Mouse (Mus musculus): ENCODE measurements around the gene Dnajc17. TPM values are rescaled to one million over a fixed set of nuclear protein-coding genes. Genes with fewer than 3 reads are reported as not detected.

The Dnajc17 gene
- polyA plus RNA-seq, 2 experiments: 5.4 to 9.5 TPM

DNA sequence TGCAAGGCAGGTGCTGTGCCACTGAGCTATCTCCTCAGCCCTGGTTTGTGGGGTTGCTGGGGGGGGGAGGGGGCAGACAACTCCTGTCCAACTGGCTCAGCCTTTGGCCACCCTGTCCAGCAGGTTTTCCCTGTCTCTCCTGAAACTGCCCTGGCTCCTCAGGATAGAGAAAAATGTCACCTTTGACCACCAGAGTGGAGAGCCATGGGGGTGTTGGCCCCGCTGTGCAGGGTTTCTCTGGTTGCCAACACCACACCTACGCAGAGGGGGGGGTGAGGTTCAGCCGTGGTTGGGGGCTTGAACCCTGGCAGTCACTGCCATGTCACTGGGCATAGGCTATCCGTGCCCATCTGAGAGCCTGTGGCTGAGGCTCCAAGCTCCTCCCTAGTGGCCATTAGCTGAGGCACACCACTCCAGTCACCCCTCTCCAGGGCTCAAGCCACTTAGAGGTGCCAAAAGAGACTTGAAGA lies 41.0 kb upstream of the Dnajc17 start:
- Histone ChIP-seq H3K27ac (no peak overlapping the region), H3K27me3 (ENCODE audit: control insufficient read depth, insufficient read depth, low read length) (no peaks in the 10 kb centered on the region; the same call in 1 of the 2 replicates), H3K4me3 (ENCODE audit: insufficient read depth in 1 of 2, low read depth in 2 of 2, low read length in 2 of 2) (no peak overlapping the region), H3K36me3 (replicated peaks; ENCODE audit: control insufficient read depth, insufficient read depth, low read depth) (no peaks in the 10 kb centered on the region), H3K9ac (replicated peaks) (no peak overlapping the region), H3K9me3 (ENCODE audit: control insufficient read depth, low read length) (no peaks in the 10 kb centered on the region), H3K4me1 (replicated peaks; ENCODE audit: control insufficient read depth in 2 of 2, insufficient read depth in 2 of 2, low read length in 1 of 2) (peaks cover 6% of the 10 kb centered on the region in 2 experiments; a peak in 3 of 4 replicates), H3K4me2 (ENCODE audit: low read depth) (no peak overlapping the region)
- DNase-seq (ENCODE audit: low read depth in 3 of 3, low spot score in 3 of 3) (no peak), ATAC-seq (ENCODE audit: insufficient read depth) (no peak)
- 52% methylated on average over 4 of the region's 4 CpGs for WGBS (ENCODE audit: insufficient replicate concordance)
- TF ChIP-seq EP300 (IDR thresholded peaks at IDR 0.05; ENCODE audit: low read depth) (no peak), CTCF (IDR thresholded peaks at IDR 0.05; ENCODE audit: low read depth) (no peak)

DNA sequence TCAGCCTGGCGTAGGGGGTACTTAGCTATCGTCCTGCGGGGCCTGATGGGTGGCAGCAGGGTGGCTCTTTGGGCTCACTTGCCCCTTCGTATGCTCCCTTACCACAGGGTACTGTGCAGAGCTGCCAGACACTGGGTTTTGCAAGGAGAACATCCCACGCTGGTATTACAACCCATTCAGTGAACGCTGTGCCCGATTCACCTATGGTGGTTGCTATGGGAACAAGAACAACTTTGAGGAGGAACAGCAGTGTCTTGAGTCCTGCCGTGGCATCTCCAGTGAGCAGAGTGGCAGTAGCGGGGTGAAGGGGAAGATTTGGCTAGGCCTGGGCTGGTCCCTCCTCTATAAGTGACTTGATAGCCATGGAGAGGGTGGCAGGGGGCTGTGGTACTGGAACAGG lies 39.3 kb upstream of the Dnajc17 start:
- no peak for DNase-seq (ENCODE audit: low read depth in 3 of 3, low spot score in 3 of 3)
- WGBS (ENCODE audit: insufficient replicate concordance): 69% methylated on average over 9 of the region's 9 CpGs
- H3K9me3 ChIP-seq (ENCODE audit: control insufficient read depth, low read length): no peaks in the 10 kb centered on the region
- H3K4me2 ChIP-seq (ENCODE audit: low read depth): no peak overlapping the region
- no peaks in the 10 kb centered on the region for H3K36me3 ChIP-seq (replicated peaks; ENCODE audit: control insufficient read depth, insufficient read depth, low read depth)
- no peak for ATAC-seq (ENCODE audit: insufficient read depth)
- H3K27ac ChIP-seq: no peak overlapping the region
- peaks cover 6% of the 10 kb centered on the region in 2 experiments; a peak in 3 of 4 replicates for H3K4me1 ChIP-seq (replicated peaks; ENCODE audit: control insufficient read depth in 2 of 2, insufficient read depth in 2 of 2, low read length in 1 of 2)
- no peak overlapping the region for H3K4me3 ChIP-seq (ENCODE audit: insufficient read depth in 1 of 2, low read depth in 2 of 2, low read length in 2 of 2)
- TF ChIP-seq CTCF (IDR thresholded peaks at IDR 0.05; ENCODE audit: low read depth) (no peak), EP300 (IDR thresholded peaks at IDR 0.05; ENCODE audit: low read depth) (no peak)
- no peaks in the 10 kb centered on the region for H3K27me3 ChIP-seq (ENCODE audit: control insufficient read depth, insufficient read depth, low read length)
- no peak overlapping the region for H3K9ac ChIP-seq (replicated peaks)

DNA sequence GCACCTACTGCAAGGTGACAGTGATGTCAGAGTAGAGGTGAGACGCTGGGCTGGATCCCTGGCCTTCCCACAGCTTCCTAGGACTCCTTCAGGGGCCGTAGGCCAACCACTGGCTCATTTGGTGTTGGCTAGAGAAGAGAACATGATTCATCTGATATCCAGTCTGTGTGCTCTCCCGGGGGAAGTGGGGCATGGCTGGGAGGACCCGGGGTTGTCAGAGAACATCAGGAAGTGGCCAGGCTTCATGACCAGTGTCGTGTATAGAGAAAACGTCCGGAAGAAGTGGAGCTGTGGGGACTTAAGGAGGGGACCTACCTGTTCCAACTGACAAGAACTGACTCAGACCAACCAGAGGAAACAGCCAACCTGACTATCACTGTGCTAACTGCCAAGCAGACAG lies 36.7 kb upstream of the Dnajc17 start:
- TF ChIP-seq CTCF (IDR thresholded peaks at IDR 0.05; ENCODE audit: low read depth) (no peak), EP300 (IDR thresholded peaks at IDR 0.05; ENCODE audit: low read depth) (no peak)
- Histone ChIP-seq H3K4me3 (ENCODE audit: insufficient read depth in 1 of 2, low read depth in 2 of 2, low read length in 2 of 2) (no peak overlapping the region), H3K4me1 (replicated peaks; ENCODE audit: control insufficient read depth in 2 of 2, insufficient read depth in 2 of 2, low read length in 1 of 2) (no peaks in the 10 kb centered on the region), H3K27me3 (ENCODE audit: control insufficient read depth, insufficient read depth, low read length) (no peaks in the 10 kb centered on the region; the same call in 1 of the 2 replicates), H3K36me3 (replicated peaks; ENCODE audit: control insufficient read depth, insufficient read depth, low read depth) (no peaks in the 10 kb centered on the region), H3K9me3 (ENCODE audit: control insufficient read depth, low read length) (no peaks in the 10 kb centered on the region), H3K27ac (no peak overlapping the region), H3K9ac (replicated peaks) (no peak overlapping the region), H3K4me2 (ENCODE audit: low read depth) (no peak overlapping the region)
- WGBS (ENCODE audit: insufficient replicate concordance): 46% methylated on average over 7 of the region's 7 CpGs
- DNase-seq (ENCODE audit: low read depth in 3 of 3, low spot score in 3 of 3) (no peak), ATAC-seq (ENCODE audit: insufficient read depth) (no peak)

DNA sequence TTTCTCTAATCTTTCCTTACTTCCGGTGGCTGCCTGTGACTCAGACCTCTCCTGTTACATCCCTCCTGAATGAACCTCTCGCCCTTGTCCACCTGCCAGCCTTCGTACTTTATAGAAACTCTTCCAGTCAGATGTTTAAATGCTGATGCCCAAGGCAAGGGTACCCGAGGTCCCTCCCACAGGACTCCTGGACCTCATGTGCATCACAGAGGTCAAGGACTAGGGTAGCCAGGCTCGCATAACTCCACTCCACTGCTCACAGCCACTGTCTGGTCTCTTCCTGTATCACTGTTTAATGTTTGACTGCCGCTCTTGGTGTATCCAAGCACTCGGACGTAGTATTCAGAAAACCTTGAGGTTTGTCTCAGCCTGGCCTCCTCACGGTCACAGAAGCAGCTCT lies 34.0 kb upstream of the Dnajc17 start:
- no peak for ATAC-seq (ENCODE audit: insufficient read depth)

DNA sequence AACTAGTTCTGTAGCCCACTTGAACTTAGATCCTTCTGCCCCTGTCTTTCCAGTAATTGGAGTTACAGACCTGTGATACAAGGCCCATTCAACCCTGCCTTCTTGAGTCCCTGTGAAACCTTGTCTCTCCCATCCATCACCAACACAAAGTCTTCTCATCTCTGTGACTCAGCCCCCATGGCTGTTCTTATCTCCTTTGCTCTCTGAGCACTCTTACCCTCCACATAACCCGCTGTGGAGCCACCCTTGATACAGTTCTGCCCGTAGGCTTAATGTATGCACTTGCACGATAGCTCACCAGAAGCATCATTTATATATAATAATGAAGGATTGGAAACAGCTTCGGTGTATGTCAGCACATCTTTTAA lies 32.2 kb upstream of the Dnajc17 start:
- TF ChIP-seq EP300 (IDR thresholded peaks at IDR 0.05; ENCODE audit: low read depth) (no peak), CTCF (IDR thresholded peaks at IDR 0.05; ENCODE audit: low read depth) (no peak)
- Histone ChIP-seq H3K36me3 (replicated peaks; ENCODE audit: control insufficient read depth, insufficient read depth, low read depth) (no peaks in the 10 kb centered on the region), H3K4me2 (ENCODE audit: low read depth) (no peak overlapping the region), H3K9me3 (ENCODE audit: control insufficient read depth, low read length) (no peaks in the 10 kb centered on the region), H3K27me3 (ENCODE audit: control insufficient read depth, insufficient read depth, low read length) (peaks cover 35% of the 10 kb centered on the region), H3K27ac (no peak overlapping the region), H3K4me1 (replicated peaks; ENCODE audit: control insufficient read depth in 2 of 2, insufficient read depth in 2 of 2, low read length in 1 of 2) (no peaks in the 10 kb centered on the region), H3K4me3 (ENCODE audit: insufficient read depth in 1 of 2, low read depth in 2 of 2, low read length in 2 of 2) (no peak overlapping the region), H3K9ac (replicated peaks) (no peak overlapping the region)
- ATAC-seq (ENCODE audit: insufficient read depth) (no peak), DNase-seq (ENCODE audit: low read depth in 3 of 3, low spot score in 3 of 3) (no peak)
- 61% methylated on average over 4 of the region's 4 CpGs for WGBS (ENCODE audit: insufficient replicate concordance)

More for the DNA sequence above, 34.0 kb upstream of the Dnajc17 start:
- H3K4me3 ChIP-seq (ENCODE audit: insufficient read depth in 1 of 2, low read depth in 2 of 2, low read length in 2 of 2): no peak overlapping the region
- DNase-seq (ENCODE audit: low read depth in 3 of 3, low spot score in 3 of 3): no peak
- 60% methylated on average over 9 of the region's 9 CpGs for WGBS (ENCODE audit: insufficient replicate concordance)
- no peak overlapping the region for H3K9ac ChIP-seq (replicated peaks)
- no peaks in the 10 kb centered on the region for H3K36me3 ChIP-seq (replicated peaks; ENCODE audit: control insufficient read depth, insufficient read depth, low read depth)
- H3K4me1 ChIP-seq (replicated peaks; ENCODE audit: control insufficient read depth in 2 of 2, insufficient read depth in 2 of 2, low read length in 1 of 2): no peaks in the 10 kb centered on the region
- H3K27me3 ChIP-seq (ENCODE audit: control insufficient read depth, insufficient read depth, low read length): peaks cover 18% of the 10 kb centered on the region
- H3K4me2 ChIP-seq (ENCODE audit: low read depth): no peak overlapping the region
- no peak overlapping the region for H3K27ac ChIP-seq
- H3K9me3 ChIP-seq (ENCODE audit: control insufficient read depth, low read length): no peaks in the 10 kb centered on the region
- TF ChIP-seq EP300 (IDR thresholded peaks at IDR 0.05; ENCODE audit: low read depth) (no peak), CTCF (IDR thresholded peaks at IDR 0.05; ENCODE audit: low read depth) (no peak)

Measured in liver, embryonic 14.5 days (tissue).